Mouse (Mus musculus): ENCODE data around the gene Ppp1r12c. TPM values are rescaled to one million over a fixed set of nuclear protein-coding genes. Genes with fewer than 3 reads are reported as not detected.
"Not testable (repeated sequence)": the region's sequence is repeated elsewhere in the genome, so short reads cannot be mapped to it uniquely, and the experiment has no call there.

Gene Ppp1r12c
- polyA plus RNA-seq, 1 experiment from 2014 or later: 53.6 TPM

GRCm38 (mm10) chr7:4527302-4527689 is 25.8 kb upstream of the Ppp1r12c start:
- Histone ChIP-seq H3K4me2 (peak overlapping the region; percentile 71; the same call in 1 of the 2 replicates), H3K27me3 (replicated peaks) (no peaks in the 10 kb centered on the region), H3K4me3 (replicated peaks) (peak overlapping the region; percentile 35; the same call in 1 of the 2 replicates), H3K9ac (no peak overlapping the region), H3K36me3 (no peaks in the 10 kb centered on the region), H3K9me3 (no peaks in the 10 kb centered on the region), H3K4me1 (peaks cover 13% of the 10 kb centered on the region), H3K27ac (no peak overlapping the region)
- WGBS: 58% methylated on average over 18 of the region's 18 CpGs
- ATAC-seq (ENCODE audit: insufficient read depth, low FRiP score, low read depth): no peak

GRCm38 (mm10) chr7:4526341-4527301 is 25.1 kb upstream of the Ppp1r12c start:
- H3K4me1 ChIP-seq: peaks cover 7% of the 10 kb centered on the region; the same call in 1 of the 2 replicates
- peak overlapping the region; percentile 35 for H3K4me3 ChIP-seq (replicated peaks)
- ATAC-seq (ENCODE audit: insufficient read depth, low FRiP score, low read depth): peak; percentile 87
- 25% methylated on average over 40 of the region's 40 CpGs for WGBS
- no peaks in the 10 kb centered on the region for H3K36me3 ChIP-seq
- no peaks in the 10 kb centered on the region for H3K9me3 ChIP-seq
- no peaks in the 10 kb centered on the region for H3K27me3 ChIP-seq (replicated peaks)
- peak overlapping the region; percentile 19; the same call in 1 of the 2 replicates for H3K9ac ChIP-seq
- 0 out of 2 replicates have a peak overlapping the region, but pooled peaks have one; percentile 36 for H3K27ac ChIP-seq
- H3K4me2 ChIP-seq: peak overlapping the region; percentile 71

- not testable (repeated sequence) for H3K36me3 ChIP-seq; H3K4me2 ChIP-seq; ATAC-seq (ENCODE audit: insufficient read depth, low FRiP score, low read depth); H3K9ac ChIP-seq; H3K9me3 ChIP-seq; H3K4me3 ChIP-seq (replicated peaks); H3K27me3 ChIP-seq (replicated peaks); H3K27ac ChIP-seq
- WGBS: 66% methylated on average over 15 of the region's 15 CpGs
- peaks cover 12% of the 10 kb centered on the region; the same call in 1 of the 2 replicates for H3K4me1 ChIP-seq
These were observed 22.9 kb upstream of the Ppp1r12c start, which contains the start of gene Tnni3 for GRCm38 (mm10) chr7:4524212-4524922. Tnni3 (minus strand) TSS chr7:4524229.

GRCm38 (mm10) chr7:4523205-4524130 is 22.0 kb upstream of the Ppp1r12c start:
- Histone ChIP-seq H3K9ac (no peak overlapping the region), H3K9me3 (no peaks in the 10 kb centered on the region), H3K36me3 (no peaks in the 10 kb centered on the region), H3K4me1 (peaks cover 12% of the 10 kb centered on the region; the same call in 1 of the 2 replicates), H3K27ac (no peak overlapping the region), H3K4me2 (no peak overlapping the region), H3K4me3 (replicated peaks) (no peak overlapping the region), H3K27me3 (replicated peaks) (no peaks in the 10 kb centered on the region)
- ATAC-seq (ENCODE audit: insufficient read depth, low FRiP score, low read depth): no peak
- WGBS: 86% methylated on average over 33 of the region's 33 CpGs

GRCm38 (mm10) chr7:4522292-4522691 is 20.8 kb upstream of the Ppp1r12c start:
- WGBS: 69% methylated on average over 6 of the region's 6 CpGs
- Histone ChIP-seq H3K4me2 (no peak overlapping the region), H3K27ac (no peak overlapping the region), H3K9ac (no peak overlapping the region), H3K9me3 (no peaks in the 10 kb centered on the region), H3K27me3 (replicated peaks) (no peaks in the 10 kb centered on the region), H3K36me3 (no peaks in the 10 kb centered on the region), H3K4me1 (peaks cover 11% of the 10 kb centered on the region; the same call in 1 of the 2 replicates), H3K4me3 (replicated peaks) (no peak overlapping the region)
- no peak for ATAC-seq (ENCODE audit: insufficient read depth, low FRiP score, low read depth)

- WGBS: 30% methylated on average over 32 of the region's 32 CpGs
- no peak overlapping the region for H3K27ac ChIP-seq
- 0 out of 2 replicates have a peak overlapping the region, but pooled peaks have one; percentile 22 for H3K9ac ChIP-seq
- H3K4me2 ChIP-seq: peak overlapping the region; percentile 48
- H3K36me3 ChIP-seq: no peaks in the 10 kb centered on the region
- peak overlapping the region; percentile 21 for H3K4me3 ChIP-seq (replicated peaks)
- peaks cover 5% of the 10 kb centered on the region; the same call in 1 of the 2 replicates for H3K4me1 ChIP-seq
- no peaks in the 10 kb centered on the region for H3K9me3 ChIP-seq
- H3K27me3 ChIP-seq (replicated peaks): no peaks in the 10 kb centered on the region
- ATAC-seq (ENCODE audit: insufficient read depth, low FRiP score, low read depth): no peak
These were observed 19.9 kb upstream of the Ppp1r12c start for GRCm38 (mm10) chr7:4521231-4522003.

- H3K27ac ChIP-seq: no peak overlapping the region
- H3K4me3 ChIP-seq (replicated peaks): no peak overlapping the region
- H3K9ac ChIP-seq: no peak overlapping the region
- no peak overlapping the region for H3K4me2 ChIP-seq
- 67% methylated on average over 1 of the region's 1 CpGs for WGBS
- H3K27me3 ChIP-seq (replicated peaks): no peaks in the 10 kb centered on the region
- ATAC-seq (ENCODE audit: insufficient read depth, low FRiP score, low read depth): no peak
- no peaks in the 10 kb centered on the region for H3K36me3 ChIP-seq
- no peaks in the 10 kb centered on the region for H3K9me3 ChIP-seq
- H3K4me1 ChIP-seq: peaks cover 15% of the 10 kb centered on the region
These were observed 17.0 kb upstream of the Ppp1r12c start for GRCm38 (mm10) chr7:4518487-4518886.

GRCm38 (mm10) chr7:4516332-4517050 is 15.0 kb upstream of the Ppp1r12c start, which contains the start of gene Tnnt1:
Tnnt1 (minus strand) TSS chr7:4516382.
- Histone ChIP-seq H3K36me3 (no peaks in the 10 kb centered on the region), H3K4me3 (replicated peaks) (no peak within 1 kb of the TSS), H3K27me3 (replicated peaks) (no peaks in the 10 kb centered on the region), H3K4me2 (no peak within 1 kb of the TSS), H3K4me1 (peaks cover 19% of the 10 kb centered on the region), H3K9ac (no peak within 1 kb of the TSS), H3K9me3 (no peaks in the 10 kb centered on the region), H3K27ac (peak within 1 kb of the TSS; percentile 73; the same call in 1 of the 2 replicates)
- WGBS: 21% methylated on average over 4 of the region's 4 CpGs
- no peak for ATAC-seq (ENCODE audit: insufficient read depth, low FRiP score, low read depth)

GRCm38 (mm10) chr7:4515853-4516252 is 14.4 kb upstream of the Ppp1r12c start:
- Histone ChIP-seq H3K4me1 (peaks cover 19% of the 10 kb centered on the region), H3K4me2 (no peak overlapping the region), H3K27me3 (replicated peaks) (no peaks in the 10 kb centered on the region), H3K27ac (no peak overlapping the region), H3K9me3 (no peaks in the 10 kb centered on the region), H3K36me3 (no peaks in the 10 kb centered on the region), H3K4me3 (replicated peaks) (no peak overlapping the region), H3K9ac (no peak overlapping the region)
- no peak for ATAC-seq (ENCODE audit: insufficient read depth, low FRiP score, low read depth)
- WGBS: 50% methylated on average over 6 of the region's 6 CpGs
